Mouse (Mus musculus) embryonic fibroblast, embryonic 13.5 days (primary cell): ENCODE measurements around the gene Tctex1d1.

Experiments
- CTCF ChIP-seq: IDR thresholded peaks from 2 replicates; pipeline ENCODE4 v1.5.1; 2011; ENCODE audit warnings: mild to moderate bottlenecking, control low read depth, low read length, moderate library complexity, borderline replicate concordance; ENCODE audit not compliant: insufficient read depth
- POLR2A ChIP-seq: IDR thresholded peaks from 2 replicates; pipeline ENCODE4 v1.6.1; 2011; ENCODE audit warnings: low read depth, mild to moderate bottlenecking, control low read depth, low read length, moderate library complexity

GRCm38 (mm10) chr4:102986173-102986572, 7.8 kb downstream of the Tctex1d1 start:
- TF ChIP-seq CTCF (no peak), POLR2A (no peak)
